Mouse (Mus musculus): Measurements from ENCODE around the gene Cubn. TPM values are rescaled to one million over a fixed set of nuclear protein-coding genes. Genes with fewer than 3 reads are reported as not detected.

The Cubn gene
- polyA plus RNA-seq, 1 experiment from 2014 or later: 0.29 TPM

DNA sequence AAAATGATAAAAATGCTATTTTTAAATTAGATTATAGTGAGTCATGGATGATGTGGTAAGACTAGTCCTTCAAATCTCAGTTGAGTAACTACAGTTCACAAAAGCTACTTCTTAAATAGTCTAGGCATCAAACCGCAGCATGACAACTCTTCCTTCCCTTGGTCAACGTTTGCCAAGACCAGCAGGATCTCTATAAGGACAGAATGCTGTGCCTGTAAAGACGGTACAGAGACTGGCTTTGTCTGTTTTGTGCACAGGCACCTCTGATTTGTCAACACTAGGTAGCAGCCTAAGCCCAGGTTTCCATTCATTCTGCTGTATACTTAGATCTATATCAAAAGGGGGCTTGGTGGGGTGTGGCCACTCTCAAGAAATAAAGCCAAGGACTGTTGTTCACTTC is 192.6 kb downstream of the Cubn start:
- Histone ChIP-seq H3K9me3 (replicated peaks; ENCODE audit: control insufficient read depth, low read length) (no peaks in the 10 kb centered on the region), H3K27ac (ENCODE audit: low read depth, low read length) (no peak overlapping the region), H3K4me3 (ENCODE audit: low read depth, low read length) (no peak overlapping the region), H3K4me1 (ENCODE audit: control insufficient read depth, insufficient read depth, low read length) (no peaks in the 10 kb centered on the region), H3K36me3 (ENCODE audit: control insufficient read depth, insufficient read depth, low read length) (no peaks in the 10 kb centered on the region), H3K9ac (ENCODE audit: low read length) (no peak overlapping the region), H3K27me3 (replicated peaks; ENCODE audit: control insufficient read depth, insufficient read depth, low read length) (no peaks in the 10 kb centered on the region), H3K4me2 (ENCODE audit: low read length) (no peak overlapping the region)
- peak; percentile 77 for DNase-seq (ENCODE audit: low spot score)
- ATAC-seq: peak; percentile 92
- WGBS: 22% methylated on average over 3 of the region's 3 CpGs

DNA sequence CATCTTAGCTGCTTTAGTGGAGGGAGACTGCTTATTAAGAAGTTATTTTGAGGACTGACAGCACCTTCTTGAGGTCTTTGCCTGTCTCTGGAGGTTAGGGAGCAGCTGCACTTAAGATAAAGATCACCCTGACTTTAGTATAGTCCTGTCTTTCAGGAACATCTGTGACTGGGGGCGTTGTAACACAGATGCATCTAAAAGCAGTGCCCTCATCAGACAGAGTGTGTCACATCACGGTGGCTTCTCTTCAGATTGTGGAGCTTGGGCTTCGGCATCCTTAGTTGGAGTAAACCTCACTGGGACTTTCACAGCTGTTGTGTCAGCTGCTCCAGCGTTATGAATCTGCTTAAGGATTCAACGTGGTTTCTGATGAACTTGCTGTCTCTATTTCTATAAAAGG is 193.9 kb downstream of the Cubn start:
- Histone ChIP-seq H3K4me1 (ENCODE audit: control insufficient read depth, insufficient read depth, low read length) (no peaks in the 10 kb centered on the region), H3K9ac (ENCODE audit: low read length) (no peak overlapping the region), H3K4me2 (ENCODE audit: low read length) (no peak overlapping the region), H3K27ac (ENCODE audit: low read depth, low read length) (no peak overlapping the region), H3K9me3 (replicated peaks; ENCODE audit: control insufficient read depth, low read length) (no peaks in the 10 kb centered on the region), H3K27me3 (replicated peaks; ENCODE audit: control insufficient read depth, insufficient read depth, low read length) (no peaks in the 10 kb centered on the region), H3K36me3 (ENCODE audit: control insufficient read depth, insufficient read depth, low read length) (no peaks in the 10 kb centered on the region), H3K4me3 (ENCODE audit: low read depth, low read length) (no peak overlapping the region)
- no peak for ATAC-seq
- WGBS: 60% methylated on average over 5 of the region's 5 CpGs
- DNase-seq (ENCODE audit: low spot score): no peak

DNA sequence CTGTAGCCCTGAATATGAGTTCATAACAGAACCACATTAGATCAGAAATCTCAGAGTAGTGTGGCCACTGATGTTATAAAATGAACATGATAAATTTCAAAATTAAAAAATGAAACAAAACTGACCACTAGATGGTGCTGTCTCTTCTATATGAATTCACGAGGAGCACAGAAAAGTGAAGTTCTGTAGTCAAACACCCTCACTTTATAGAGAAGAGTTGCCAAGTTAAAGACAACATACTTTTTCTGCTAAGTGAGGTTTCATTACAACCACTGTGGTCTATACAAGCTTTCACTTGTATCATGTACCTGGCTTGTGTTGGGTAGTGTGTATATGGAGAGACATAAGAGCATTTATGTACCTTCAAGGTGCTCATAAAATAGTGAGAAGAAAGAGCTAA is 201.0 kb downstream of the Cubn start:
- Histone ChIP-seq H3K36me3 (ENCODE audit: control insufficient read depth, insufficient read depth, low read length) (no peaks in the 10 kb centered on the region), H3K4me2 (ENCODE audit: low read length) (no peak overlapping the region), H3K27ac (ENCODE audit: low read depth, low read length) (no peak overlapping the region), H3K27me3 (replicated peaks; ENCODE audit: control insufficient read depth, insufficient read depth, low read length) (no peaks in the 10 kb centered on the region), H3K4me3 (ENCODE audit: low read depth, low read length) (no peak overlapping the region), H3K4me1 (ENCODE audit: control insufficient read depth, insufficient read depth, low read length) (no peaks in the 10 kb centered on the region), H3K9me3 (replicated peaks; ENCODE audit: control insufficient read depth, low read length) (no peaks in the 10 kb centered on the region), H3K9ac (ENCODE audit: low read length) (no peak overlapping the region)
- 0% methylated on average over 1 of the region's 1 CpGs for WGBS
- ATAC-seq (peak; percentile 61), DNase-seq (ENCODE audit: low spot score) (peak; percentile 90)

DNA sequence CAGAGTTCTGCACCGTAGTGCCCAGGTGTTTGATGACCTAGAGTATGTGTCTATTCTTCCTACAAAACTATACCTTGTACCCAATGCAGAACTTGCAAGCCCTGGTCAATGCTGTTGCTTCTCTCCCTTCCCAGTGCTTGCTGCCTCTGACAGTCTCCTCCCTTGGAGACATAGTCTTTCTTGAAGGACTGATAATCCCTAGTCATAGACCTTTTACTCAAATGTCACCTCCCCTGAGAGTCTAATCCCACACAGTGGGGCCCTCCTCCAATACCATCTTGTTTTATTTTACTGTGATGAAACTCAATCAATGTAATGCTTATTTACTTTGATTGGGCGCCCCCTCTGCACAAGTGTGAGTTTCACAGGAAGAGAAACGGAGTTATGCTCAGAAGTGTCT is 201.5 kb downstream of the Cubn start:
- H3K4me1 ChIP-seq (ENCODE audit: control insufficient read depth, insufficient read depth, low read length): no peaks in the 10 kb centered on the region
- ATAC-seq: 0 out of 2 replicates have a peak, but pooled peaks have one; percentile 23
- WGBS: 78% methylated on average over 3 of the region's 3 CpGs
- H3K9me3 ChIP-seq (replicated peaks; ENCODE audit: control insufficient read depth, low read length): no peaks in the 10 kb centered on the region
- H3K4me2 ChIP-seq (ENCODE audit: low read length): no peak overlapping the region
- H3K36me3 ChIP-seq (ENCODE audit: control insufficient read depth, insufficient read depth, low read length): no peaks in the 10 kb centered on the region
- H3K27ac ChIP-seq (ENCODE audit: low read depth, low read length): no peak overlapping the region
- no peaks in the 10 kb centered on the region for H3K27me3 ChIP-seq (replicated peaks; ENCODE audit: control insufficient read depth, insufficient read depth, low read length)
- no peak overlapping the region for H3K4me3 ChIP-seq (ENCODE audit: low read depth, low read length)
- DNase-seq (ENCODE audit: low spot score): no peak
- no peak overlapping the region for H3K9ac ChIP-seq (ENCODE audit: low read length)

DNA sequence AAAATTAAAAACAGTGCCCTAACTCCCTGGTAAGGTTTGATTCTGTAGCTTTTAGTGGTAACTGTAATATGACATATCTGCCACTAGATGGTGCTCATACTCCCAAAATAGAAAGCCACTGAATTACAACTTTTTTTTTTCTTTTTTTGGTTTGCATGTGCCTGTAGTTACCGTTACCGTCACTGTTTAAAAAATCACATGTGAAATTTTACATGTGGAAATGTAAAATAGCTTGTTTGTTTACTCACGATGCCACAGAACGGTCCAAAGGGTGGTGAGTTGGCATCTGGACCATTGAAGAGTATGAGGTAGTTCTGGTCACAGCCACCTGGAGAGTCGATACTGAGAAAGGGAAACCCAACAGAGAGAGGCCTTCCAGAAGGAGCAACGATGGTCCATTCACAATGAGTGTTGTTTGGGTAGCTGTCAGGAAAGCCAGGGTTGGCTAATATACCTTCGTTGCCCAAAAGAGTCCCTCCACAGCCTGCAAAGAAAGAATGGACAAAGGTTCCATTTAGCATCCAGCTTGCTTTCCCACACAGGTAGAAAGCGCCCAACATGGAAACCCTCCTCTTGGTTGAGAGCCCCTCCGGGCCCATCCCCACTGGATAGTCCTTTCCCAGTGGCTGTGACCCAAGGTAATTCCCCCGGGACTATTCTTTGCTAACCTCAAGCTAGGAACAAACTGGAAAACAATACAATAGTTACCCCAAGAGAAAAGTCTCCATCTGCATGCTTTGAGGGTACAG is 213.3 kb downstream of the Cubn start:
- no peaks in the 10 kb centered on the region for H3K9me3 ChIP-seq (replicated peaks; ENCODE audit: control insufficient read depth, low read length)
- no peak overlapping the region for H3K9ac ChIP-seq (ENCODE audit: low read length)
- peak; percentile 76 for DNase-seq (ENCODE audit: low spot score)
- no peak overlapping the region for H3K4me2 ChIP-seq (ENCODE audit: low read length)
- H3K36me3 ChIP-seq (ENCODE audit: control insufficient read depth, insufficient read depth, low read length): no peaks in the 10 kb centered on the region
- WGBS: 56% methylated on average over 10 of the region's 10 CpGs
- peak; percentile 67 for ATAC-seq
- H3K4me3 ChIP-seq (ENCODE audit: low read depth, low read length): no peak overlapping the region
- no peak overlapping the region for H3K27ac ChIP-seq (ENCODE audit: low read depth, low read length)
- no peaks in the 10 kb centered on the region for H3K27me3 ChIP-seq (replicated peaks; ENCODE audit: control insufficient read depth, insufficient read depth, low read length)
- H3K4me1 ChIP-seq (ENCODE audit: control insufficient read depth, insufficient read depth, low read length): no peaks in the 10 kb centered on the region

DNA sequence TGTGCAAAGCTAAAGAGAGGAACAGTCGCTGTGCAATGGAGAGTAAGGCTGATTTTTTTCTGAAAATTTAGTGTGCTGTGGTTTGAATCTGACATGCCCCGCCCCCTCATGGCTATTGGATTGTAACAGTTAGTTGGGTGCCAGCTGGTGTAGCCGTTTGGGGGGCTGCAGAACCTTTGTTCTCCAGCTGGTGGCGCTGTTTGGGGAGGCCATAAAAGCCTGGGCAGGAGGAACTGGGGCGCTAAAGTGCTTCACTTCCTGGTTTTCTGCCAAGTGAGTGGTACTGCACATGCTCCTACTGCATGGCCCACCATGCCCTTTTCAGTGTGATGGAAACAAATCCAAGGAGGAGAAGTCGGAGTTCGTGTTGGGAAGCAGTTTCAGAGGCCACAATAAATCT is 215.7 kb downstream of the Cubn start:
- no peak overlapping the region for H3K9ac ChIP-seq (ENCODE audit: low read length)
- no peaks in the 10 kb centered on the region for H3K36me3 ChIP-seq (ENCODE audit: control insufficient read depth, insufficient read depth, low read length)
- H3K4me2 ChIP-seq (ENCODE audit: low read length): no peak overlapping the region
- ATAC-seq: no peak
- no peaks in the 10 kb centered on the region for H3K27me3 ChIP-seq (replicated peaks; ENCODE audit: control insufficient read depth, insufficient read depth, low read length)
- peaks cover under 1% of the 10 kb centered on the region; the same call in 1 of the 2 replicates for H3K4me1 ChIP-seq (ENCODE audit: control insufficient read depth, insufficient read depth, low read length)
- H3K4me3 ChIP-seq (ENCODE audit: low read depth, low read length): no peak overlapping the region
- no peak for DNase-seq (ENCODE audit: low spot score)
- WGBS: 58% methylated on average over 7 of the region's 7 CpGs
- no peak overlapping the region for H3K27ac ChIP-seq (ENCODE audit: low read depth, low read length)
- H3K9me3 ChIP-seq (replicated peaks; ENCODE audit: control insufficient read depth, low read length): no peaks in the 10 kb centered on the region

DNA sequence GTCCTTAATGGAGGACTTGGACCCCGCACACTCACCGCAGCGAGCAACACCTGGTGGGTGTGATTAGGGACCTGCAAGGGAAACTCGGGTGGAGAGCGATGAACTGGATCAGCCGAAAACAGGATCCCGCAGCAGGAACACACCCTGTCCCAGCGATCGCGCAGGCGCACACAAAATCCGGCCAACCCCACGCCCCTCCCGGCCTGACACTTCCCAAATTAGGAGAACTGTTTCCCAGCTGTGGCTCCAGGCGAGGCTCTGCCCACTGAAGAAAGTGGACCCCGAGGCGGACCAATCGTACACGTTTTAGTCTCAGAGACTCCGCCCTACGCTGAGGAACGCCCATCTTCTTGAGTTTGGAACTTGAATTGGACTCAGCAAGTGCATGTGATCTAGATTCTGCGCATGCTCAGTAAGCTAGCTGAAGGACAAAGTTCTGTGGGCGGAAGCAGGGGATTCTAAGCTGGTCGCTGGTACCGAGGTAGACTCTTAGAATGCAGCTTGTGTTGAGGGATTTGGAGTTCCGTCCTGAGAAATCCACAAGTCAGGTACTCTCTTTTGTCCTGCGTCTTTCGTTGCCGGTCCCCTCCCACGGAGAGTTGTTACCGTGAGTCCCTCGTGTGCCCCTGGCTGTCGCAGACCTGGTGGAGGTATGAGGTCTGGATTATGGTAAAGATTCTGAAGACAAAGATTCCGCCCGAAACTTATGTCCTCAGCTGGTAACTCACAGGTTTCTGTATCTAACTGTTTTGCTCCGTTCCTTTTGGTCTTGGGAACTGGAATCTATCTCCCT is 220.3 kb downstream of the Cubn start, which contains the start of gene Rsu1:
Gene Rsu1 (minus strand): TSS at position 251 of the 793 bp plus-strand sequence.
- Histone ChIP-seq H3K4me3 (ENCODE audit: low read depth, low read length) (peak within 1 kb of the TSS; percentile 50), H3K9me3 (replicated peaks; ENCODE audit: control insufficient read depth, low read length) (no peaks in the 10 kb centered on the region), H3K36me3 (ENCODE audit: control insufficient read depth, insufficient read depth, low read length) (no peaks in the 10 kb centered on the region), H3K27me3 (replicated peaks; ENCODE audit: control insufficient read depth, insufficient read depth, low read length) (no peaks in the 10 kb centered on the region), H3K4me2 (ENCODE audit: low read length) (peak within 1 kb of the TSS; percentile 74), H3K9ac (ENCODE audit: low read length) (peak within 1 kb of the TSS; percentile 70), H3K27ac (ENCODE audit: low read depth, low read length) (no peak within 1 kb of the TSS), H3K4me1 (ENCODE audit: control insufficient read depth, insufficient read depth, low read length) (peaks cover 7% of the 10 kb centered on the region; the same call in 1 of the 2 replicates)
- peak; percentile 99 for ATAC-seq
- peak; percentile 100 for DNase-seq (ENCODE audit: low spot score)
- WGBS: 1% methylated on average over 37 of the region's 37 CpGs

DNA sequence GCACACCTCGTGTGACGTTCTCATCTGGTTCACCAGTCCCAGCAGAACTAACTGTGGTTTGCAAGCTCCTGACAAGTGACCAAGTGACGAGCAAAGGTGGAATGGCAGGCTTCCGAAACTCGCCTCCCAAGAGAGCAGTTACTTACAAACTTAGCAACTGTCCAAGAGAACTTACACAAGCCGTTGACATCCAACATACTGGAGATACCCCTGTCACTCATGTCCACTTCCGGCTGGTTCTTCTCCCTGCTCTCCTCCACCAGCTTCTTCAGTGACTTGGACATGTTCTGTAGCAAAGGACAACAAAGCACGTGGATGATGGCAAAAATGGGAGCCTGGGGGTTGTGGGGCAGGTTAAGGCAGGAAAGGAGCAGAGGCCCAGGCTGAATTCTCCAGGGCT is 220.9 kb downstream of the Cubn start:
- H3K27ac ChIP-seq (ENCODE audit: low read depth, low read length): no peak overlapping the region
- H3K36me3 ChIP-seq (ENCODE audit: control insufficient read depth, insufficient read depth, low read length): no peaks in the 10 kb centered on the region
- DNase-seq (ENCODE audit: low spot score): no peak
- H3K27me3 ChIP-seq (replicated peaks; ENCODE audit: control insufficient read depth, insufficient read depth, low read length): no peaks in the 10 kb centered on the region
- no peak for ATAC-seq
- H3K4me1 ChIP-seq (ENCODE audit: control insufficient read depth, insufficient read depth, low read length): peaks cover 7% of the 10 kb centered on the region; the same call in 1 of the 2 replicates
- H3K4me3 ChIP-seq (ENCODE audit: low read depth, low read length): peak overlapping the region; percentile 50
- peak overlapping the region; percentile 61 for H3K9ac ChIP-seq (ENCODE audit: low read length)
- no peaks in the 10 kb centered on the region for H3K9me3 ChIP-seq (replicated peaks; ENCODE audit: control insufficient read depth, low read length)
- 56% methylated on average over 8 of the region's 8 CpGs for WGBS
- H3K4me2 ChIP-seq (ENCODE audit: low read length): peak overlapping the region; percentile 74

Measured in forebrain, embryonic 14.5 days (tissue).